In the genomic region with DNA sequence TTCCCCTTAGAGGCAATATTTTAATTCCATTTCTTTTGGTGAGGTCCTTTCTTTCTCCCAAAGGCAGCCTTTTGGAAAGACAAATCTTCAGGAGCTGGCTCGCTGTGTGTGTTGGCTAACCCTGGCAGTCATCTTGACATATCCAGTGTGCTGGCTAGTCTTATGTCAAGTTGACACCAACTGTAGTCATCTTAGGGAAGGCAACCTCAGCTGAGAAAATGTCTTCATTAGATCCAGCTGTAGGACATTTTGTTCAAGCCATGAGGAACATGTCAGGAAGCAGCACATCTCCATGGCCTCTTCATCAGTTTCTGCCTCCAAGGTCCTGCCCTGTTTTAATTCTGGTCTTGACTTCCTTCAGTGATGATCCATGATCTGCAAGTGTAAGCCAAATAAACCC, we compare ENCODE assay signal across 23 mouse cellular contexts.
"Had no signal": no experiment of that assay in that cellular context is flagged by ENCODE, and none has a peak within 500 bp of the region (broad histone marks: within the 10 kb centered on the region; RNA-seq: fewer than 3 reads in every experiment).

No protein-coding gene starts in this region.

- H3K9ac ChIP-seq: heart, embryonic 13.5 days; heart, embryonic 15.5 days; hindbrain, embryonic 13.5 days; hindbrain, embryonic 15.5 days; limb, embryonic 12.5 days had no signal

- H3K4me2 ChIP-seq: heart, embryonic 11.5 days; heart, embryonic 13.5 days; heart, embryonic 15.5 days; hindbrain, embryonic 13.5 days; hindbrain, embryonic 15.5 days; limb, embryonic 12.5 days had no signal

- H3K9me3 ChIP-seq: heart, embryonic 13.5 days; heart, embryonic 15.5 days; hindbrain, embryonic 13.5 days; hindbrain, embryonic 15.5 days; limb, embryonic 10.5 days; limb, embryonic 12.5 days had no signal

- H3K4me3 ChIP-seq: heart, adult 2 months; heart, embryonic 13.5 days; heart, embryonic 15.5 days; hindbrain, embryonic 13.5 days; hindbrain, embryonic 15.5 days; layer of hippocampus, adult 2 months; left cerebral cortex, adult 2 months; limb, embryonic 10.5 days; limb, embryonic 12.5 days had no signal

- H3K27ac ChIP-seq: heart, adult 2 months; heart, embryonic 13.5 days; heart, embryonic 15.5 days; hindbrain, embryonic 13.5 days; hindbrain, embryonic 15.5 days; hindbrain, postnatal 0 days; layer of hippocampus, adult 2 months; left cerebral cortex, adult 2 months; limb, embryonic 10.5 days; limb, embryonic 12.5 days had no signal

- H3K36me3 ChIP-seq: heart, embryonic 13.5 days; heart, embryonic 15.5 days; hindbrain, embryonic 13.5 days; hindbrain, embryonic 15.5 days; limb, embryonic 10.5 days; limb, embryonic 12.5 days had no signal

- H3K4me1 ChIP-seq: heart, embryonic 15.5 days; hindbrain, embryonic 13.5 days; hindbrain, embryonic 15.5 days had no signal

- H3K27me3 ChIP-seq: hindbrain, embryonic 15.5 days; limb, embryonic 12.5 days had no signal

- DNase-seq: gastrocnemius, postnatal 14 days; gastrocnemius, postnatal 36 days; heart, adult 11 months; heart, adult 2 months; heart, postnatal 14 days; heart, postnatal 36 days; kidney, adult 11 months; kidney, adult 2 months; kidney, adult 9 months; kidney, postnatal 10 days; kidney, postnatal 25 days; kidney, postnatal 4 days had no signal

- ATAC-seq: hindbrain, postnatal 0 days; intestine, embryonic 16.5 days had no signal
